Mouse (Mus musculus): Measurements from ENCODE around the gene Inhbb. TPM values are rescaled to one million over a fixed set of nuclear protein-coding genes. Genes with fewer than 3 reads are reported as not detected.

Inhbb gene
- polyA plus RNA-seq, 1 experiment from 2014 or later, result 2.4 TPM

- WGBS, result 77% methylated on average over 8 of the region's 8 CpGs
- Histone ChIP-seq H3K27ac (ENCODE audit: low read depth, low read length) (no peak overlapping the region), H3K27me3 (ENCODE audit: control insufficient read depth, insufficient read depth, low read length) (peaks cover 13% of the 10 kb centered on the region), H3K4me1 (ENCODE audit: control insufficient read depth, insufficient read depth, low read length) (no peaks in the 10 kb centered on the region; the same call in 1 of the 2 replicates), H3K9me3 (ENCODE audit: control insufficient read depth, low read length) (no peaks in the 10 kb centered on the region), H3K36me3 (ENCODE audit: control insufficient read depth, insufficient read depth, low read length) (no peaks in the 10 kb centered on the region), H3K9ac (replicated peaks; ENCODE audit: low read depth, low read length) (no peak overlapping the region), H3K4me2 (ENCODE audit: low read depth, low read length) (no peak overlapping the region), H3K4me3 (ENCODE audit: low read depth, low read length) (no peak overlapping the region)
- no peak for ATAC-seq (ENCODE audit: low read depth)
Measured at GRCm38 (mm10) chr1:119415151-119415550, 6.9 kb downstream of the Inhbb start.

GRCm38 (mm10) chr1:119410661-119411060 lies 11.4 kb downstream of the Inhbb start:
- ATAC-seq (ENCODE audit: low read depth), result no peak
- Histone ChIP-seq H3K27me3 (ENCODE audit: control insufficient read depth, insufficient read depth, low read length) (no peaks in the 10 kb centered on the region), H3K4me1 (ENCODE audit: control insufficient read depth, insufficient read depth, low read length) (no peaks in the 10 kb centered on the region), H3K27ac (ENCODE audit: low read depth, low read length) (no peak overlapping the region), H3K4me2 (ENCODE audit: low read depth, low read length) (no peak overlapping the region), H3K4me3 (ENCODE audit: low read depth, low read length) (no peak overlapping the region), H3K9me3 (ENCODE audit: control insufficient read depth, low read length) (no peaks in the 10 kb centered on the region), H3K36me3 (ENCODE audit: control insufficient read depth, insufficient read depth, low read length) (no peaks in the 10 kb centered on the region), H3K9ac (replicated peaks; ENCODE audit: low read depth, low read length) (no peak overlapping the region)
- WGBS, result 83% methylated on average over 5 of the region's 5 CpGs

GRCm38 (mm10) chr1:119409599-119410168 lies 12.4 kb downstream of the Inhbb start:
- peak; percentile 42 for ATAC-seq (ENCODE audit: low read depth)
- Histone ChIP-seq H3K4me2 (ENCODE audit: low read depth, low read length) (no peak overlapping the region), H3K4me1 (ENCODE audit: control insufficient read depth, insufficient read depth, low read length) (no peaks in the 10 kb centered on the region), H3K27me3 (ENCODE audit: control insufficient read depth, insufficient read depth, low read length) (no peaks in the 10 kb centered on the region), H3K36me3 (ENCODE audit: control insufficient read depth, insufficient read depth, low read length) (no peaks in the 10 kb centered on the region), H3K9me3 (ENCODE audit: control insufficient read depth, low read length) (no peaks in the 10 kb centered on the region), H3K27ac (ENCODE audit: low read depth, low read length) (no peak overlapping the region), H3K9ac (replicated peaks; ENCODE audit: low read depth, low read length) (no peak overlapping the region), H3K4me3 (ENCODE audit: low read depth, low read length) (no peak overlapping the region)
- WGBS, result 63% methylated on average over 5 of the region's 5 CpGs

GRCm38 (mm10) chr1:119409106-119409505 lies 12.9 kb downstream of the Inhbb start:
- 80% methylated on average over 7 of the region's 7 CpGs for WGBS
- Histone ChIP-seq H3K36me3 (ENCODE audit: control insufficient read depth, insufficient read depth, low read length) (no peaks in the 10 kb centered on the region), H3K27ac (ENCODE audit: low read depth, low read length) (no peak overlapping the region), H3K9me3 (ENCODE audit: control insufficient read depth, low read length) (no peaks in the 10 kb centered on the region), H3K9ac (replicated peaks; ENCODE audit: low read depth, low read length) (no peak overlapping the region), H3K27me3 (ENCODE audit: control insufficient read depth, insufficient read depth, low read length) (no peaks in the 10 kb centered on the region), H3K4me2 (ENCODE audit: low read depth, low read length) (no peak overlapping the region), H3K4me1 (ENCODE audit: control insufficient read depth, insufficient read depth, low read length) (no peaks in the 10 kb centered on the region), H3K4me3 (ENCODE audit: low read depth, low read length) (no peak overlapping the region)
- ATAC-seq (ENCODE audit: low read depth), result no peak

DNA sequence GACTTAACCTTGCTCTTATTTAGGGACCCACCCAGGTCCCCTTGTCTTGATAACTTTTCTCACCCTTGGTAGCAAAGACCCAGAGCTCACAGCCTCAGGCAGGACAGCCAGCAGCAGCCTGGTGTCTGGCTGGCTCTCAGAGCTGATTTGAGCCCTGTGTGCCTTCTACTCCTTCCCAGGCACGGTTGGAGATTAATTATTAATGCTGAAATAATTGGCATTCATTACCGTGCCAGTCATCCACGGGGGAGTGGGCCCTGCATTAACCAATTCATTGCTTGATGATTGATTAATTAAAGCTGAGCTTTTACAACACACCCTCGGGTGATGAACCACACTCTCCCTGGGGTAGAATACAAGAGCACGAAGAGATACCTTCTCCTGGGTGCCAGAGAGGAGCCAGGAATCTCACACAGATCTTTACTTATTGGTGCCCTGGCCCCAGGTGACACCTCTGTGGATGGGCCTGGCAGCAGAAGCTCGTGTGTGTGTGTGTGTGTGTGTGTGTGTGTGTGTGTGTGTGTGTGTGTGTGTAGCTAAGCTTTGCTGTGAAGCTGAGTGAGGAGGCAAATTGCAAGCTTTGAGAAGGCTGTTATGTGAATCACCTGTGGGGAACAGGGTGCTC lies 14.2 kb downstream of the Inhbb start:
- 18% methylated on average over 6 of the region's 6 CpGs for WGBS
- H3K27ac ChIP-seq (ENCODE audit: low read depth, low read length), result no peak overlapping the region
- H3K9ac ChIP-seq (replicated peaks; ENCODE audit: low read depth, low read length), result no peak overlapping the region
- no peaks in the 10 kb centered on the region for H3K36me3 ChIP-seq (ENCODE audit: control insufficient read depth, insufficient read depth, low read length)
- peak; percentile 68; the same call in 1 of the 2 replicates for ATAC-seq (ENCODE audit: low read depth)
- H3K27me3 ChIP-seq (ENCODE audit: control insufficient read depth, insufficient read depth, low read length), result no peaks in the 10 kb centered on the region
- no peak overlapping the region for H3K4me2 ChIP-seq (ENCODE audit: low read depth, low read length)
- no peaks in the 10 kb centered on the region for H3K9me3 ChIP-seq (ENCODE audit: control insufficient read depth, low read length)
- no peak overlapping the region for H3K4me3 ChIP-seq (ENCODE audit: low read depth, low read length)
- no peaks in the 10 kb centered on the region for H3K4me1 ChIP-seq (ENCODE audit: control insufficient read depth, insufficient read depth, low read length)

GRCm38 (mm10) chr1:119404798-119405197 lies 17.2 kb downstream of the Inhbb start:
- Histone ChIP-seq H3K36me3 (ENCODE audit: control insufficient read depth, insufficient read depth, low read length) (no peaks in the 10 kb centered on the region), H3K4me2 (ENCODE audit: low read depth, low read length) (no peak overlapping the region), H3K4me3 (ENCODE audit: low read depth, low read length) (no peak overlapping the region), H3K27ac (ENCODE audit: low read depth, low read length) (no peak overlapping the region), H3K4me1 (ENCODE audit: control insufficient read depth, insufficient read depth, low read length) (no peaks in the 10 kb centered on the region), H3K9me3 (ENCODE audit: control insufficient read depth, low read length) (no peaks in the 10 kb centered on the region), H3K27me3 (ENCODE audit: control insufficient read depth, insufficient read depth, low read length) (no peaks in the 10 kb centered on the region), H3K9ac (replicated peaks; ENCODE audit: low read depth, low read length) (no peak overlapping the region)
- WGBS, result 41% methylated on average over 3 of the region's 3 CpGs
- no peak for ATAC-seq (ENCODE audit: low read depth)

DNA sequence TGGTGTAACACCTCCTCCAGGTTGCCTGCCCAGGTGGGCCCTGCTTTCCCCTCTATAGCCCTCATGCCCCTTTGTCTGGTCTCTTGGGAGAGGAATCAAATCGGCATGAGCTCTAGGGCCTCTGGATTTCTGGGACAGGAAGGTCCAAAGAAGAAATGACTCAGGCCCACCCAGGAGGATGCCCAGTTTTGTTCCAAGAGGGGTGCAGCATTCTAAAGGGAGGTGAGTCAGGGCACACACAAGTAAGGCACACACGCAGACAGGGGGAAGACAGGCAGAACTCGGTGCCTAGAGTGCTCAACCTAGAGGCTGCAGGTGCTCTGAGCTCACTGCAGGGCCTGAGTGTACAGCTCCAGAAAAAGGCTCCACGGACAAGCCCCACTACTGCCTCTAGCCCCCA lies 17.7 kb downstream of the Inhbb start:
- H3K9me3 ChIP-seq (ENCODE audit: control insufficient read depth, low read length), result no peaks in the 10 kb centered on the region
- no peak overlapping the region for H3K9ac ChIP-seq (replicated peaks; ENCODE audit: low read depth, low read length)
- H3K4me1 ChIP-seq (ENCODE audit: control insufficient read depth, insufficient read depth, low read length), result no peaks in the 10 kb centered on the region
- H3K27me3 ChIP-seq (ENCODE audit: control insufficient read depth, insufficient read depth, low read length), result no peaks in the 10 kb centered on the region
- no peak overlapping the region for H3K27ac ChIP-seq (ENCODE audit: low read depth, low read length)
- ATAC-seq (ENCODE audit: low read depth), result no peak
- WGBS, result 86% methylated on average over 4 of the region's 4 CpGs
- no peaks in the 10 kb centered on the region for H3K36me3 ChIP-seq (ENCODE audit: control insufficient read depth, insufficient read depth, low read length)
- H3K4me2 ChIP-seq (ENCODE audit: low read depth, low read length), result no peak overlapping the region
- H3K4me3 ChIP-seq (ENCODE audit: low read depth, low read length), result no peak overlapping the region

DNA sequence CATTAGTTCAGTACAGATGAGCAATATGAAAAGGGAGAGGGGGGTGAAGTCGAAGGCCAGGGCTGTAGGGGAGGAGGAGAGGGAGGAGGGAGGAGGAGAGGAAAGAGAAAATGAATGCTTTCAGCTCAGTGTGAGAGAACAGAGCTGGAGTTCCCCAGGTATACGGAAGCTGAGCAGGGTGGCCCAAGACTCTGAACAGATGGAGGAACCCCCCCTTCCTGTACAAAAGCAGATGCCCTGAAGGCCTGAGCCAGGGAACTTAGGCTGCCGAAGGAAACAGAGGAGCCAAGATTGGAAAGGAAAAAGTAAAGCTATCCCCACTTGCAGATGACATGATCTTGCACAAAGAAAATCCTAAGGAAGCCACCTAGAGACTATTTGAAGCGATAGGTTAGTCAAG lies 20.8 kb downstream of the Inhbb start:
- WGBS, result 74% methylated on average over 4 of the region's 4 CpGs
- H3K27ac ChIP-seq (ENCODE audit: low read depth, low read length), result no peak overlapping the region
- ATAC-seq (ENCODE audit: low read depth), result no peak
- no peak overlapping the region for H3K4me3 ChIP-seq (ENCODE audit: low read depth, low read length)
- H3K9ac ChIP-seq (replicated peaks; ENCODE audit: low read depth, low read length), result no peak overlapping the region
- no peaks in the 10 kb centered on the region for H3K9me3 ChIP-seq (ENCODE audit: control insufficient read depth, low read length)
- H3K36me3 ChIP-seq (ENCODE audit: control insufficient read depth, insufficient read depth, low read length), result no peaks in the 10 kb centered on the region
- no peaks in the 10 kb centered on the region for H3K4me1 ChIP-seq (ENCODE audit: control insufficient read depth, insufficient read depth, low read length)
- H3K27me3 ChIP-seq (ENCODE audit: control insufficient read depth, insufficient read depth, low read length), result no peaks in the 10 kb centered on the region
- no peak overlapping the region for H3K4me2 ChIP-seq (ENCODE audit: low read depth, low read length)

DNA sequence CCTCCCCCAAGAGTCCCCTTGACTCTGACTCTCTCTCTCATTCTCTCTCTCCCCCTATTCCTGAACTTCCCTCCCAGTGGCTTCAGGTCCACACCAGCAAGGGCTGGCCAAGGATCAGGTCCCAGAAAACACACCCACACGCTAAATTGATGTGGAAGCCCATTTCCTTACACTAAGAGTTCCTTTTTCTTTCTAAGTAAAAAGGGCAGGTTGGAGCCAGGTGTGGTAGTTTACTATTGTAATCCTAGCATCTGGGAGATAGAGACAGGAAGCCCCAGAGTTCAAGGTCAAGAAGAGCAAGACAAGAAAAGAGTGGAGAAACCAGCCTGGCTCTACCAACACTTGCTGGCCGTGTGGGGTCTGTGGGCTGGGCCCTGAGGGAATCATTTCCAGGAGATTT lies 23.4 kb downstream of the Inhbb start:
- no peak overlapping the region for H3K9ac ChIP-seq (replicated peaks; ENCODE audit: low read depth, low read length)
- ATAC-seq (ENCODE audit: low read depth), result no peak
- 68% methylated on average over 2 of the region's 2 CpGs for WGBS

More for the DNA sequence above, 23.4 kb downstream of the Inhbb start:
- Histone ChIP-seq H3K9me3 (ENCODE audit: control insufficient read depth, low read length) (no peaks in the 10 kb centered on the region), H3K4me3 (ENCODE audit: low read depth, low read length) (no peak overlapping the region), H3K27me3 (ENCODE audit: control insufficient read depth, insufficient read depth, low read length) (no peaks in the 10 kb centered on the region), H3K4me2 (ENCODE audit: low read depth, low read length) (no peak overlapping the region), H3K4me1 (ENCODE audit: control insufficient read depth, insufficient read depth, low read length) (no peaks in the 10 kb centered on the region), H3K27ac (ENCODE audit: low read depth, low read length) (no peak overlapping the region), H3K36me3 (ENCODE audit: control insufficient read depth, insufficient read depth, low read length) (no peaks in the 10 kb centered on the region)
